Mouse (Mus musculus): ENCODE results near the gene Klf3. TPM values are rescaled to one million over a fixed set of nuclear protein-coding genes. Genes with fewer than 3 reads are reported as not detected.
A peak's percentile ranks its signal among the peaks of the same experiment; 100 is the strongest.

Klf3 gene
- polyA plus RNA-seq, 1 experiment from 2014 or later = 66.9 TPM

DNA sequence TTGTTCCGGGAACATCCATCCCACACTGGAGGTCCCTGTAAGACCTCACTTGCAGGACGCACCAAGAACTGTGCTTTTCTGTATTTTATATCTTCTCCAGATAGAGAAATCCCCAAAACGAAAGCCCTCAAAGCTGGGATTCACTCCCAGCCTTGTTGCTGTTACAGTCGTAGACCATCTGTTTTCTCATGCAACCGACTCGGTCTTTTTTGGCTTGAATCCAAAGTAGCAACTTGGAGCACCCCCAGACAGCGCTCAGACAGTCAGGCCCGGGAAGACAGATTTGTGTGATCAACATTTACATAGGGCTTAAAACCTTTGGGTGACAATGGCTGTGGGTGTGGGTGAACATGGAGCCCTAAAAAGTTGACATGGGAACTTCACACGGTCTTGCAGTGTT, 59.1 kb downstream of the Klf3 start:
- ATAC-seq (ENCODE audit: insufficient number of reproducible peaks, low FRiP score) = no peak
- Histone ChIP-seq H3K4me3 (no peak overlapping the region), H3K9ac (no peak overlapping the region), H3K27me3 (replicated peaks) (no peaks in the 10 kb centered on the region), H3K9me3 (replicated peaks) (no peaks in the 10 kb centered on the region), H3K4me2 (no peak overlapping the region), H3K4me1 (replicated peaks) (peaks cover 40% of the 10 kb centered on the region), H3K36me3 (no peaks in the 10 kb centered on the region), H3K27ac (ENCODE audit: poor library complexity, severe bottlenecking) (peak overlapping the region; percentile 12; the same call in 1 of the 2 replicates)
- 65% methylated on average over 9 of the region's 9 CpGs for WGBS

DNA sequence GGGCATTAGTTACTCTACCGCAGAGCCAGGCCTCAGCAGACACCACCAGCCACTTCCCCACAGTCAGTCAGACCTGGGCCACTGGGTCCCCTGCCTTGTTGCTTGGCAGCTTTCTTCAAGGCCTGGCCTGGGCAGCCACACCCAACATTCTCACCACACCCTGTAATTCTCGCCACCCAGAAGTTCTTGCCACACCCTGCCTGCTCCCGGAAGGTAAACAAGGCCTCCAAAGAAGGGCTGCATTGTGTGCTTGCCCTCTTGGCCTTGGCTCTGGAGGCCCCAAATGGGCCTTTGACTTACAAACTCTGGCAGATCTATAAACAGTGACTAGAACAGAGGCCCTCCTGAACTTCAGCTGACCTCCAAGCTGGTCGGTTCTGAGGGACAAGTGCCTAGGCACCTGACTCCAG, 61.5 kb downstream of the Klf3 start:
- Histone ChIP-seq H3K36me3 (no peaks in the 10 kb centered on the region), H3K9me3 (replicated peaks) (peaks cover 6% of the 10 kb centered on the region; the same call in 1 of the 2 replicates), H3K27ac (ENCODE audit: poor library complexity, severe bottlenecking) (peak overlapping the region; percentile 17; the same call in 1 of the 2 replicates), H3K27me3 (replicated peaks) (no peaks in the 10 kb centered on the region), H3K4me2 (no peak overlapping the region), H3K4me1 (replicated peaks) (peaks cover 42% of the 10 kb centered on the region), H3K4me3 (no peak overlapping the region), H3K9ac (no peak overlapping the region)
- 44% methylated on average over 4 of the region's 4 CpGs for WGBS
- peak; percentile 82 for ATAC-seq (ENCODE audit: insufficient number of reproducible peaks, low FRiP score)

DNA sequence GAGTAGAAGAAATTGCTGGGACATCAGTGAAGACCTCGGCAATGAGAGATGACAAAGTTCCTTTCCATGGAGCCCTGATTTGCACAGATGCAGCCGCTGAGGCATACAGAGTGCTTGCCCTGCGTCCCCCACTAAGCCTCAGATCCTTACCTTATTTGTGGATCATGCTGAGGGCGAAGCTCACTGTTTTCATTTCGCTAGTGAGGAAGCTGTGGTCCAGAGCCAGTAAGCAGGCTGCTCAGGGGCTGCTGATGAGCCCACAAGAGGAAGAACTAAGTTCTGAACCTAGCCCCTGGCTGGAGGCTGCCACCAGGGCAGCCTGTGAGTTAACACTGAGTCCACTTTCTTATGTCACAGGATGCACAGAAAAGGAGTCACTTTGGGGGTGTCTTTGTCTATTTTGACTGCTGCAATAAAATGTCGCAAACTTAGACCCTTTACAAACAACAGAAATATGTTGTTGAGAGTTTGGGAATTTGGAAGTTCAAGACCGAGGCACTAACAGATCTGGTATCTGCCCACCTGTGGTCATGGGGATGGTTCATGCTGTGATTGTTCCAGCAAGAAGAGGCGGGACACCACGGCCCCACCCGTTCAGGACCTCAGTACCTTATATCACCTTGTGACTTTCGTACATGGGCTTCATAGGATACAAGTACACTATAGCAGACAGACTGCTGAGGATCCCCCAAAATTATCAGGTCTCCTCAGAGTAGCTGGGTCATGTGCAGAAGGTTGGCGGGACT, 62.2 kb downstream of the Klf3 start:
- no peak for ATAC-seq (ENCODE audit: insufficient number of reproducible peaks, low FRiP score)
- H3K36me3 ChIP-seq = no peaks in the 10 kb centered on the region
- no peak overlapping the region for H3K4me3 ChIP-seq
- no peaks in the 10 kb centered on the region for H3K27me3 ChIP-seq (replicated peaks)
- no peak overlapping the region for H3K9ac ChIP-seq
- 0 out of 2 replicates have a peak overlapping the region, but pooled peaks have one; percentile 17 for H3K27ac ChIP-seq (ENCODE audit: poor library complexity, severe bottlenecking)
- H3K9me3 ChIP-seq (replicated peaks) = peaks cover 6% of the 10 kb centered on the region; the same call in 1 of the 2 replicates
- peaks cover 36% of the 10 kb centered on the region for H3K4me1 ChIP-seq (replicated peaks)
- H3K4me2 ChIP-seq = no peak overlapping the region
- WGBS = 76% methylated on average over 12 of the region's 12 CpGs

- ATAC-seq (ENCODE audit: insufficient number of reproducible peaks, low FRiP score) = 0 out of 2 replicates have a peak, but pooled peaks have one; percentile 26
- peaks cover 6% of the 10 kb centered on the region; the same call in 1 of the 2 replicates for H3K9me3 ChIP-seq (replicated peaks)
- 40% methylated on average over 5 of the region's 5 CpGs for WGBS
- no peaks in the 10 kb centered on the region for H3K27me3 ChIP-seq (replicated peaks)
- H3K4me1 ChIP-seq (replicated peaks) = peaks cover 28% of the 10 kb centered on the region
- no peak overlapping the region for H3K9ac ChIP-seq
- H3K4me2 ChIP-seq = no peak overlapping the region
- no peak overlapping the region for H3K4me3 ChIP-seq
- H3K36me3 ChIP-seq = no peaks in the 10 kb centered on the region
- no peak overlapping the region for H3K27ac ChIP-seq (ENCODE audit: poor library complexity, severe bottlenecking)
These were observed 63.3 kb downstream of the Klf3 start for GRCm38 (mm10) chr5:64866331-64867050.

GRCm38 (mm10) chr5:64867124-64867523, 63.9 kb downstream of the Klf3 start:
- Histone ChIP-seq H3K4me3 (no peak overlapping the region), H3K9ac (no peak overlapping the region), H3K4me2 (no peak overlapping the region), H3K27me3 (replicated peaks) (no peaks in the 10 kb centered on the region), H3K4me1 (replicated peaks) (peaks cover 22% of the 10 kb centered on the region), H3K9me3 (replicated peaks) (peaks cover 6% of the 10 kb centered on the region; the same call in 1 of the 2 replicates), H3K36me3 (no peaks in the 10 kb centered on the region), H3K27ac (ENCODE audit: poor library complexity, severe bottlenecking) (no peak overlapping the region)
- 27% methylated on average over 9 of the region's 9 CpGs for WGBS
- ATAC-seq (ENCODE audit: insufficient number of reproducible peaks, low FRiP score) = no peak

- no peaks in the 10 kb centered on the region for H3K36me3 ChIP-seq
- H3K27ac ChIP-seq (ENCODE audit: poor library complexity, severe bottlenecking) = no peak overlapping the region
- H3K4me3 ChIP-seq = no peak overlapping the region
- H3K4me2 ChIP-seq = no peak overlapping the region
- H3K9ac ChIP-seq = no peak overlapping the region
- no peak for ATAC-seq (ENCODE audit: insufficient number of reproducible peaks, low FRiP score)
- H3K27me3 ChIP-seq (replicated peaks) = no peaks in the 10 kb centered on the region
- H3K9me3 ChIP-seq (replicated peaks) = peaks cover 6% of the 10 kb centered on the region; the same call in 1 of the 2 replicates
- 83% methylated on average over 5 of the region's 5 CpGs for WGBS
- H3K4me1 ChIP-seq (replicated peaks) = peaks cover 19% of the 10 kb centered on the region
These were observed 64.4 kb downstream of the Klf3 start for GRCm38 (mm10) chr5:64867551-64867950.

- peak overlapping the region; percentile 82 for H3K27ac ChIP-seq (ENCODE audit: poor library complexity, severe bottlenecking)
- 70% methylated on average over 12 of the region's 12 CpGs for WGBS
- no peaks in the 10 kb centered on the region for H3K27me3 ChIP-seq (replicated peaks)
- no peak overlapping the region for H3K9ac ChIP-seq
- H3K4me2 ChIP-seq = no peak overlapping the region
- H3K4me1 ChIP-seq (replicated peaks) = peaks cover 33% of the 10 kb centered on the region
- no peak overlapping the region for H3K4me3 ChIP-seq
- H3K36me3 ChIP-seq = no peaks in the 10 kb centered on the region
- peaks cover 3% of the 10 kb centered on the region; the same call in 1 of the 2 replicates for H3K9me3 ChIP-seq (replicated peaks)
- ATAC-seq (ENCODE audit: insufficient number of reproducible peaks, low FRiP score) = no peak
These were observed 73.1 kb downstream of the Klf3 start for GRCm38 (mm10) chr5:64876086-64876830.

GRCm38 (mm10) chr5:64877235-64878026, 74.2 kb downstream of the Klf3 start:
- Histone ChIP-seq H3K4me2 (no peak overlapping the region), H3K27me3 (replicated peaks) (no peaks in the 10 kb centered on the region), H3K9me3 (replicated peaks) (peaks cover 3% of the 10 kb centered on the region; the same call in 1 of the 2 replicates), H3K9ac (no peak overlapping the region), H3K27ac (ENCODE audit: poor library complexity, severe bottlenecking) (peak overlapping the region; percentile 82), H3K4me1 (replicated peaks) (peaks cover 33% of the 10 kb centered on the region), H3K4me3 (no peak overlapping the region), H3K36me3 (no peaks in the 10 kb centered on the region)
- no peak for ATAC-seq (ENCODE audit: insufficient number of reproducible peaks, low FRiP score)
- 47% methylated on average over 15 of the region's 15 CpGs for WGBS

GRCm38 (mm10) chr5:64878027-64878425, 74.8 kb downstream of the Klf3 start:
- no peaks in the 10 kb centered on the region for H3K27me3 ChIP-seq (replicated peaks)
- no peak overlapping the region for H3K4me3 ChIP-seq
- H3K4me2 ChIP-seq = no peak overlapping the region
- H3K36me3 ChIP-seq = no peaks in the 10 kb centered on the region
- peak; percentile 87 for ATAC-seq (ENCODE audit: insufficient number of reproducible peaks, low FRiP score)
- H3K4me1 ChIP-seq (replicated peaks) = peaks cover 33% of the 10 kb centered on the region
- H3K27ac ChIP-seq (ENCODE audit: poor library complexity, severe bottlenecking) = peak overlapping the region; percentile 82
- WGBS = 7% methylated on average over 4 of the region's 4 CpGs
- no peak overlapping the region for H3K9ac ChIP-seq
- peaks cover 3% of the 10 kb centered on the region; the same call in 1 of the 2 replicates for H3K9me3 ChIP-seq (replicated peaks)

DNA sequence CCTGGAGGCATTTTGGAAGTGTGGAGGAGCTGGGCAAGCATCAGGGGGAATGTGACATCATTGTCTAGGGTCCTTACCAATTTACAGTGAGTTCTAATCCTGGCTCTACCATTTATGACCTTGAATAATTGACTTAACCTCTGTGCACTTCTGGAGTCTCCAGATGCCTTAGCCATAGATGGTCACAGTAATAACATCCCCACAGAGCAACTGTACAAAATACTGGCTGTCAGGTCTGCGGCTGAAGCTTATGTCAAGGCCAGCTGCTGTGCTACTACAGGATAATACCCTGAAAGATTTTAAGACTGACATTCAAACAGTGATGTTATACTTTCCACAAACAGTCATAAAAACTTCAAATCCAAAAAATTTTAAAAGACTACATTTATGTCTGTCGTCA, 75.3 kb downstream of the Klf3 start:
- Histone ChIP-seq H3K27me3 (replicated peaks) (no peaks in the 10 kb centered on the region), H3K4me2 (no peak overlapping the region), H3K9ac (no peak overlapping the region), H3K27ac (ENCODE audit: poor library complexity, severe bottlenecking) (peak overlapping the region; percentile 82), H3K4me1 (replicated peaks) (peaks cover 33% of the 10 kb centered on the region), H3K36me3 (no peaks in the 10 kb centered on the region), H3K4me3 (no peak overlapping the region), H3K9me3 (replicated peaks) (peaks cover 3% of the 10 kb centered on the region; the same call in 1 of the 2 replicates)
- WGBS = 75% methylated on average over 2 of the region's 2 CpGs
- no peak for ATAC-seq (ENCODE audit: insufficient number of reproducible peaks, low FRiP score)
